Mouse (Mus musculus) stomach, postnatal 0 days (tissue): ENCODE data around the gene Gapvd1.

ENCODE experiments used
- CTCF ChIP-seq: IDR thresholded peaks from 2 replicates; pipeline ENCODE4 v1.5.1; 2016; ENCODE audit warnings: antibody characterized with exemption, low read depth, mild to moderate bottlenecking, moderate library complexity
- EP300 ChIP-seq: optimal IDR thresholded peaks from 2 replicates; pipeline ENCODE3; 2016; ENCODE audit warnings: antibody characterized with exemption

DNA sequence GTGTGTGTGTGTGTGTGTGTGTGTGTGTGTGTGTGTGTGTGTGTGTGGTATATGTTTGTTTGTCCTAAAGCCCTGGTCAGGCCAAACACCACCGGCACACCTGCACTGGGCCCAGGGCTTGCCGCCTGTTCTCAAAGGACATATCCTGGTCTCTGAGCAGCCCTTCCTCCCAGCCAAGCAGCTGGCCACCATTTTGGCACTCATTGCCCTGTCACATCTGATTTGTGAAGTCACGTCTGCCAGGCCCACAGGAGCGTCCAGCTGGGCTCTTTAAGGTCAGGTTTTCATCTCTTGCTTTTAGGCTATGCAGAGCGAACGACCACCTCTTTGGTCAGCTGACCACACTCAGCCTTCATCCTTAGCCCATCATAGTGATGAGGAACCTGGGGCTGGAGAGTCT is 124.6 kb downstream of the Gapvd1 start:
- TF ChIP-seq CTCF (no peak), EP300 (no peak)
